Mouse (Mus musculus) naive thymus-derived CD4-positive, alpha-beta T cell, adult 2 months (primary cell): ENCODE data around the gene Cox7a2l.

ENCODE experiments used
- DNase-seq: peaks from one replicate; pipeline ENCODE4 v3.0.0-alpha.2; 2011; ENCODE audit warnings: low read depth

Cox7a2l gene

DNA sequence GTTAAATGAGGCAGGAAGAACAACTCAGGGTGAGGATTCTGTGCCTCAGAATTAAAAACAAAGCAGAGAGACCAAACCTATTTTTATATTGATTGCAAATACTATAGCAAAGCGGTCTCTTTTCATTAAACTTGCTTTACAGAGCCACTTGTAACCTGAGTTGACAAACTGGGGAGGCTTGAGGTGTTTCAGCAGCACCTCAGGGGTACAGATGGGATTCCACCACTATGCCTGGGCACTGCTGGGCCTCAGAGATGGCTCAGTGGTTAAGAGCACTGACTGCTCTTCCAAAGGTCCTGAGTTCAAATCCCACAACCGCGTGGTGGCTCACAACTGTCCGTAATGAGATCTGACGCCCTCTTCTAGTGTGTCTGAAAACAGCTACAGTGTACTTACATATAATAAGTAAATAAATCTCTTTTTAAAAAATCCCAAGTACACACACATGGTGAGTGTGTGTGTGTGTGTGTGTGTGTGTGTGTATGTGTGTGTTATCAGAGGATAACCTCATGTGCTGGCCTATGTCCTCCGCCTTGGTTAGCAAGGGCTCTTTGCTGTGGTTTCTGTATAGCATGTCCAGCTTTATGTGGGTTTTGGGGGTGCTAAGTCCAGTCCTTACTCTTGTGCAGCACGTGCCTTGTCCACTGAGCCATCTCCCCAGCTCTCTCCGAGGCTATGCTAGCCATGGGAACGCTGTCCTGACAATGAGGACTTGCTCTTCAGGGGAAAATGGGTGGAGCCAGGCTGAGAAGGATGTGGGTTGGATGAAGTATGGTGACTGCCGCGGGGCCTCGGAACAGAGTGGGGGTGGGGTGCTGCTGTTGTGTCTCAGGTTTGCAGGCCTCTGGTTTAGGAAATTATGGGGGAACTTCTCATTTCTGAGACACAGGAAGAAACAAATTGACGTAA is 9.7 kb upstream of the Cox7a2l start:
- peak; percentile 88 for DNase-seq

DNA sequence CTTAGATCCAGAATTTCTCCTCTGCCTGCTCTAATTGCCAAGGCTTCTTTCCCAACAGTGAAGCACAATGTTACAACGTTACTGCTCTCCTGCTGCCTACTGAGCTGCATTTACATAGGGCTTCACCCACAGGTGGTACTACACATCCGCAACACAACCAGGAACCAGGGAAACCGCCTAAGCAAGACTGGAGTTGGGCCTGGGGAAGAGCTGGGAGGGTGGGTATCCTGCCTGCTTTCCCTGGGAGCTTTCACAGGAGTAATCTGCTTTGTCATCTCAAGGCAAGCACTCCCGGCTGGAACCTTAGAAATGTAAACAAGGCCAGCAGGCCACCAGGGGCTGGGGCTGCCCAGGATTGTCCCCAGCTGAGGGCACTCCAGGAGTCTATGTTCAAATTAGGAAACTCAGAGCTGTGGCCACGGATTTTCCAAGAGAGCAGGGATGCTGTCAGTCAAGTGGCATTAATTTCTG is 9.0 kb upstream of the Cox7a2l start:
- DNase-seq = peak; percentile 58

DNA sequence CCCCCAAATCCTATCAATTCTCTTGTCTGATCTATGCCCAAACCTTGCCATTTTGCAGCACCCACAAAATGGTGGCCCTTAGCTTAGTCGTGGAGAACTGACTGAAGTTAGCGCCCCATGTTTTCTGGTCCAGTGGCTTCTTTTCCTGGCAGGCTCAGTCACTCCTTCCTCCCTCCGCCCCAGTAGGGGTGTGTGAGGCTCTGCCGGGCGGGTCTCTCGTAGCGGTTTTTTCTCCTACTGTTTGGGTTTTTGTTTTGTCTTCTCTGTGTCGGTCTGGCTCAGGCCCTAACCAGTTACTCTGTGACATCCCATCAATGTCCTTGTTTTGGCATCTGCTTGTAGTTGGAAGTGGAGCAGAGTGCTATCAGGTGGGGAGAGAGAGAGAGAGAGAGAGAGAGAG is 8.5 kb upstream of the Cox7a2l start:
- peak; percentile 50 for DNase-seq

DNA sequence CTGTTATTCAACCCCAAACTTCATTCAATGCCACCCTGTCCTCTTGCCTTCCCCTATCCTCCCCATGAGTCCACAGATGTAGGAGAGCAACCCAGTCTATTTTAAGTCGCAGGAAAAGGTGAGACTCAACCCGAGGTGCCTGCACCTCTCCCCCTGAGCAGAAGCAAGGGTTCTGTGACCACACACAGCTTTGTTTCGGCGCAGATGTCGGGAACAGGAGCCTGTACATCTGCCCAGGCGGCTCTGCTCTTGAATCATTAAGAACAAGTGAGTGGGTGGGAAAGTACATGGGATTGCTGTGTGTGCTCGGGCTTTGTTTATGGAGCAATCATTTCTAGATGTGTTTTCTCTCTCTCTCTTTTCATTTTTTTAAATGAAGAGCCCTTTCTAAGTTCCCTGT is 7.6 kb upstream of the Cox7a2l start:
- DNase-seq = peak; percentile 21

DNA sequence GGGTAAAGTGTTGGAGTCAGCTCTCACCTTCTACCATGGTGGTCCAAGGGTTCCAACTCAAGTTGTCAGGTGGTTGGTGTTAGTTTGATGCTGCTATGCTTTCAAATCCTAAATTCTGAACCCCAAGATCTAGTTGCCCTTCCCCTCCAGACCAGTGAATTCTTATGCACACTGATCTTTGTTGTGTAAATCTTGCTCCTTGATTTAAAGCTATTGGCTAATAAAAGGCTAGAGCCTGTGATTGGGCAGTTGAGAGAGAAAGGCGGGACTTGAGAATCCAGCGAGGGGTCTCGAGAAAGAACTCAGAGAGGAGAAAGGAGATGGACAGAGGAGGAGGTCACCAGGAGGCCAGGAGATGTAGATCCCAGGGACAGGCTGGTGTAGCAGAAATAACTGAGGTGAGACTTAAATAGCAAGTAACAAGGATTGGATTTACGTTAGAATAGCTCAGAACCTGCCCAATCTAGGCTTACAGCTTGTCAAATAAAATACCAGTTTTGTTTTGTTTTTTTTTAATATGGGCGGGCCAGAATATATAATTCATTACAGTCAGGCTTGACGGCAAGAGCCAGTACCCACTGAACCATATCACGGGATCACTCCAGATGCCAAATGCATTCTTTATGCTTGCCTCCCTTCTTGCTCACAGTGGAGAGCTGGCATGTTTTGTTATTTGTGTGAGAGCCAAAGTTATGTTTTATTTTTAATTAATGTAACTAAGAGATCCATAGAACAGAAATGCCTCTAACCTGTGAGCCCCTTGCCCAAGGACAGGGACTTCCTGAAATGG is 5.7 kb upstream of the Cox7a2l start:
- no peak for DNase-seq

DNA sequence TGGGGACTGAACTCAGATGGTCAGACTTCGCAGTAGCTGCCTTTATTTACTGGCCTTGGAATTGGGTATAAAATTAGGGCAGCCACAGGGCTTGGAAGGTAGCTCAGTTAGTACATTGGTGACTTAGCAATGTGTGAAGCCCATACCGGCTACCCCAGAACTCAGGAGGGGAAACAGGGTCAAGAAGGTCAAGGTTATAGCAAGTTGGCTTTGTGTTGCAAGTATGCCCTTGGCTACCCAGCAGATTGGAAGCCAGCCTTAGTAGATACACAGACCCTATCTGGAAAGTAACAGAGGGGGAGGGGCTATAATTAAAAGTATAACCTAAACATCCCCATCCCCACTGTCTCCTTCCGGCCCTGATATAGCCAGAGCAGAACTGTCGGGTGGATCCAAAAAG is 4.8 kb upstream of the Cox7a2l start:
- DNase-seq = no peak

DNA sequence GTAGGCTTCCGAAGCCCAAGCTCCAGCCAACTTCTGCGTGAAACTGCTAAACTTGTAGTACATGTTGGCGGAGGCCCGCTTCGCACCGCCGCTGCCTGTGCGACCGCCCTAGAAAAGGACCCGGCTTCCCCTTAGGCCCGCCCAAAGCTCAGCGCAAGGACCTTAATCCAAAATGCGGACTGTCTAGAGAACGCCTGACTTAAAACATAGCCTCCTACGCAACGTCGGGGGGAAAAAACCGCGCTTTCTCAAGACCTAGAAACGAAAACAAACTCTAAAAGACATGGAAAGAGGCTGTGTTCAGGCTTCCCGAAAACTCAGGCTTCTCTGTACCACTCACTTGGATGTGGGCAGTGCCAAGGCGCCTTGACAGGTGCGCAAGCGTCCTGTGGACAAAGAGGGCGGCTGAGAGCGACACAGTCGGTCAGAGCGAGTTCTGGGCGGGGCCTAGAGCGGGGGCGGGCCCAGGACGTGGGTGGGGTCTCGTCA is 2.9 kb downstream of the Cox7a2l start:
- DNase-seq = peak; percentile 97

DNA sequence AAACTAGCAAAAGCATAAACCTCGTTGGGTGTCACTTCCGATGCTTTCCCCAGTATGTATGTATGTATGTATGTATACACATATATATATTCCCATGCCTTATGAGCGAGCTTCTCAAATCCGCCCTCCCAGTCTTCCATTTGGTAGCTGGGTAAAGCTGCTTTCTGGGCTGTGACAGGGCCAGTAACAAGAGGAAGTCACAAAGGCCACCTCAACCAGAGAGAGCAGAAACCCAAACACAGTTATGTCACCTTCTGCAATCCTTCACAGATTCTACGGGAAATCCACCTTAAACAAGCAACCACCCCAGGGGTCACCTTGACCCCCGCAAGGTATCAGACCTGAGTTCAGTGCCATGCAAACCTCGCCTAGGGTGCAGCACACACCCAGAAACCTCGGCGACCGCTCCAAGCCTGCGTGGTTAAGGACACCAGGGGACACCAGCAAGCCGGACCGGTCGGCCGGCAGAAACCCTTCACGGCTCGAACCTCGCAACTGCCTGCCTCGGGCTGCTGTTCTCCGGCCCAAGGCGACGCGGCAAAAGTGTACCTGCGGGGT is 3.4 kb downstream of the Cox7a2l start:
- no peak for DNase-seq

DNA sequence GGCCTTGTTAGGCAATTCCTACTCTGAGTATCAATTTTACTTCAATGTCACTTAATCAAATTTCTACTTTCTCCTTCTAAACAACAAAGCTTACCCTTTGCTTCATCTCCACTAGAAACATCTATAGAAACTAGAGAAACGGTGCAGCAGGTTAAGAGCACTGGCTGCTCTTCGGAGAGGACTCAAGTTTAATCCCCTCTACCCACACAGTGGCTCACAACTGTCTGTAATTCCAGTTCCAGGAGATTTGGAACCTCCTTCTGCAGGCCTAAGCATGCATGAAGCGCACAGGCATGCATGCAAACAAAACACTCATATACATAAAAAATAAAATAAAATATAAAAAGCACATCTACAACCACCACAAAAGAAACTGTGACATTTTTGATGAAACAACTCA is 5.0 kb downstream of the Cox7a2l start:
- DNase-seq = no peak

DNA sequence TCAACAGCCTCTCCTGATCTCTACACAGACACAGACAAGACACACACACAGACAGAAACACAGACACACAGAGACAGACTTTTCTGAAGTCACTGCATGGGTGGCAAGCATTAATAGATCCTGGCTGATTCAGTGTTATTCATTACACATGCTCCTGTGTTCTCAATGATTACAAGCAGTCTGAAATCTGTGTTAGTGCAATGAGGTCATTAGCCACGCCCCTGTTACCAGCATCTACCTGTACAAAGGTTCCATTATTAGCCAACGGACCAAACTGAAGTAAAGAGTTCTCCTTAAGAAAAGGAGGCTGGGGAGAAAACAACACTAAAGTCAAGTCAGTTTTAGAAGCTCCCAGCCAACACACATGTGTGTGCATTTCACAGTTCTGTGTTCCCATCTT is 13.4 kb downstream of the Cox7a2l start:
- DNase-seq = no peak

DNA sequence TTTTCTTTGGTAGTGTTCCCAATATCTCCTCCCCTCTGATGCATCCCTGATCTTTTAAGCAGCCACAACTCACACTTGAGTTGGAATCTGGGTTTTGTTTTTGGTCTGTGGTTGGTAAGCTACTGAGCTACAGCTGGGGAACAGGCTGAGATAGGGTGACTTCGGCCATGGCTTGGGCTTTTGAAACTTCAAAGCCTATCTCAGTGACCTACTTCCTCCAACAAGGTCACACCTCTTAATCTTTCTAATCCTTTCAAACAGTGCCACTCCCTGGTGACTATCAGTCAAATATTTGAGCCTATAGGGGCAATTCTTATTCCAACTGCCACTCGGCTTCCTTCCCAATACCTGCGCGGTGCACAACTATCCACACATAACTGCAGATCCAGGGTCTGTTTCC is 17.4 kb downstream of the Cox7a2l start:
- no peak for DNase-seq

DNA sequence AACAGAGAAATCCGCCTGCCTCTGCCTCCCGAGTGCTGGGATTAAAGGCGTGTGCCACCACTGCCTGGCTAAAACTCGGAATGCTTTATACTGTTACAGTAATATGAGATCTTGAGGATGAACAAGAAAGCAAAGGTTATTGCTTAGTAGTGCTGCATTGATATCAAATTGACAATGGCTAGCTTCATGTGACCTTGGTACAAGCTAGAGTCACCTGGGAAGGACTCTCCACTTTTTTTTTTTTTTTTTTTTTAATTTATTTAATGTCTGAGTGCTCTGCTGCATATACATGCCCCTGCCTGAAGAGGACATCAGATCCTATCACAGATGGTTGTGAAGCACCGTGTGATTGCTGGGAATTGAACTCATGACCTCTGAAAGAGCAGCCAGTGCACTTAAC is 18.2 kb downstream of the Cox7a2l start:
- no peak for DNase-seq

DNA sequence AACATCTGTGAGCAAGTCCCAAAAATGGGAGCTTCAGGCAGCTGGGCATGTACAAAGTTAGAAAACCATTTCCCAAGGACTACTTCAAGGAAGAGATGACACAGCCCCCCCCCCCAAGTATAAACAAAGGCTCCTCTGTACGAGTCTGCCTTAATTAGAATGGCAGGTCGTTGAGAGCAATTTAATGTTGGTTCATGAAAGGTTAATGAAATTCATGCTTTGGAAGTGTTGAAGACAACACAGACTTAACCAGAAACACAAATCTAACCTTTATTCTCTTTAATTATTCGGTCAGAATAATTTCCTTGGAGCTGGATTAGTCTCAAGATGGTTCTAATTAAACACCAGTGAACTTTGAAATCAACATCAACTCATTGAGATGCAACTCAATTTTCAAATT is 29.4 kb downstream of the Cox7a2l start:
- DNase-seq = no peak

DNA sequence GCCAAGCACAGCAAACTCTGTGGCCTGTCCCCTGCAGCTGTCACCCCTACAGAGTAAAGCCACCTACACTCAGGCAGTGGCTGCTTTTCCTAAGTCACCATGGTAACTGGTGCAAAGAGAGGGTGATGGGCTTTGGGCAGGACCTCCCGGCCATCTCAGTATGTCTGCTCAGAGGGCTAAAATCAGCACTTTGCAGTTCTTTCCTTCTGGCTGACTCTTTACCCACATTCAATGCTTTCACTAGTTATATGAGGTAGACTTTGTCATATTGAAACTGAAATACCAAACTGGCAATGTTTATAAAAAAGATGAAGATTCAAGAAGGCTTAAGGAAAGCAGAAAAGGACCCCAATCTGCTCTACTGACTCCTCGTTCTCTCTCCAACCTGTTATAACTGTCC is 33.3 kb downstream of the Cox7a2l start:
- DNase-seq = no peak

DNA sequence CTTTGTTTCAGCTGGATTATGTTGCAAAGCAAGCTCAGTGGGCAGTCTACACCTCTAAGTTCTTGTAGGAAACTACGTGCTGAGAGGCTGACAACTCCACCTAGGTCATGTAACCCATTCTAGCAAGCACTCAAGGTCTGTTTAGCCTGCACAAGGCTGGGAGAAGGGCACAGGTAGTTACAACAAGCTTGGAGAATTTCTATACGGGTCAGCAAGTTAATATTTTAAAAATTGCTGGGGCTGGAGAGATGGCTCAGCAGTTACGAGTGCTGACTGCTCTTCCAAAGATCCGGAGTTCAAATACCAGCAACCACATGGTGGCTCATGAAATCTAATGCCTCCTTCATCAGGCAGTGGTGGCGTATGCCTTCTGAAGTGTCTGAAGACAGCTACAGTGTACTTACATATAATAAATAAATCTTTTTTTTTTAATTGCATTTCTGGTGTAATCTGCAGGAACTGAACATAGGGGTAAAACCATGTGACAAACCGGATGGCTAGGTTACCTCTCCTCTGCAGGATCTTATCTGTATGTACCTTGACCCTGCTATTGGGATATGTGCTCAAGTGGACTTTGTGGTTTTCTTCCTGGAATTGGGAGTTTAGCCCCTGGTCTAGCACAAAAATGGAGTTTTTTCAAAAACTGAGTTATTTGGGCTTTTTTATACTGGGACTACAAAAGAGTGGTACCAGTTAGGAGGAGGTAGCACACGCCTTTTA is 34.2 kb downstream of the Cox7a2l start:
- no peak for DNase-seq

DNA sequence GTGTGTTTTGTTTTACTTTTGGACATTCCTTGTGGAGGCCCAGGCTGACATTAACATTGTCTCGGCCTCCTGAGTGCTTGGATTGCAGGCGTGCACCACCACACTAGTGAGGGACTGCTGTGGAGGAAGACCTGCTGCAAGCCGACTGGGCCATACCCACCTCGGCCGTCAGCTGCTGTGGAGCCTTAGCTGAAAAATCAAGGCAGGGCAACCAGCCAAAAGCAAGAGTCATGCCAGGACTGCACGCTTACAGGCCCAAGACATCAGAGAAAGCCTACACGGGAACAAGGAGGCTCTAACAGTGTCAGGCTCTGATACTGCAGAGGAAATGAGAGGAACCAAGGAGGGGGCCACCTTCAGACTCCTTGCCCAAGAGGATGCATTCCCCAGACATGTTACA is 35.6 kb downstream of the Cox7a2l start:
- no peak for DNase-seq

DNA sequence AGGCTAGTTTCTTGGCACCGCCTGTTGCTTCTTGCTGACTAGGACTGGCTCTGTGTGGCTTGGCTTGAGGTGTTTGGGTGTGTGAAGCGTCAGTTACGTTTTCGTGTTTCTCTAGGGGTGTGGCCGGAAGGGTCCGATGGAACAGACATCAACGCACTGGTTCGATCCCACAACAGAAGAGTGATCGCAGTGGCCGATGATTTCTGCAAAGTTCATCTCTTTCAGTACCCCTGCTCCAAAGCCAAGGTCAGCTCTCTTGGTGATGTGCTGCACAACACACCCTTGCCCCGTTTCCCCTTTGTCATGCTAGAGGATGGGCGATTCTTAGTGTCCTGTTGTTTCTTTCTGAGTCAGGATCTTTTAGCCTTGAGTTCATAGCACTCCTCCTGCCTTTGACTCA is 40.0 kb downstream of the Cox7a2l start:
- DNase-seq = no peak

DNA sequence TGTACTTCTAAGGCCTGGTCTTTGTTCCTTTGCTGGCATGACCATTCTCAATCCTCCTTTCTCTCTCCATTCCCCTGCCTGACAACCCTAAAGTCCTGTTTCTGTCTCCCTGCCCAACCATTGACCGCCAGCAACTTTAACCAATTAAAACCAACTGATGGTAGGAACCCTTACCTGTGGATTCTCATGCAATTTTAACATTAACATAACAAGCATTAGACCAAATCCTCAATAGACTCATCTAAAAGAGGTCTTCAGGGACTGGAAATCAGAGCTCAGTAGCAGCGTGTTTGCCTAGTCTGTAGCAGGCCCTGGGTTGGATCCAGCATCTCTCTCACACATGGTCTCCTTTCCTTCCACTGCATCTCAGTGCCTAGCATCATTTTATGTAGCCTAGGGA is 47.5 kb downstream of the Cox7a2l start:
- no peak for DNase-seq

DNA sequence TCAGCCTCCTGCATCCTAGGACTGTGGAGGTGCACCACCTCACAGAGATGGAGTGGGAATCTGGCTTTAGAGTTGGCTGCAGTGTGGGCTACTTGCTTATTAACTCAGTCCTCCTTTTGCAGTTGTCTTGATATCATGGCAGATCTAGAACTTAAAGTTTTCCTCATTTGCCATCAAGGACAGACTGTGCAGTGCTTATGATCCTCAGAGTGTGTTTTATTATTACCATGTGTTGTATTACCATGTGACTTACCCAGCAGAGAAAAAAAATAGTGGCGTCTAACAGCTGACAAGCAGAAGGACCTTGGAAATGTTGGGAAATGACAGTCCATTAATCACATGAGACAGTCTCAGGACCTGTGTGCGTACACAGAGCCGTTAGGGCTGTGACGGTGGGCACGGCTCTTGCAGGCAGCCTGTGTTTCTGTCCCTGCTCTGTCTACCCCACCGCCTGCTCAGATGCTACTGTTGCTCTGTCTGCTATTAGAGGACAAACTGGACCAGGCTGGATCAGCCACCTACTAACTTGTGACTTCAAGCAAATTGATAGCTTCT is 50.4 kb downstream of the Cox7a2l start:
- no peak for DNase-seq

DNA sequence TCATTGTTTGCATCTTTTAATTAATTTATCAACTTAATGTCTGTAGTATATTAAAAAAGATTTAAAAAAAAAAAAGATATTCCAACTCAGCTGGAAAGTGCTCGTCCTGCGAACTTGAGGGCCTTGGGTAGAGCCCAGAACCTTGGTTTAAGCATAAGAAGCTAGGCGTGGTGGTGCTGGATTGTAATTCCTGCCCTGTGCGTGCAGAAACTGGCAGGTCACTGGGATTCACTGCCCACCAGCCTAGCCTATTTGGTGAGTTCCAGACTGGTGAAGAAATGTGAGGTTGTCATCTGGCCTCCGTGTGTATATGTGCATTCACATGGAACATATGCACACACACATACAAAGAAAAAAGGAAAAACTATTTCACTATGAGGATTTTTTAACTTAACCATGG is 51.2 kb downstream of the Cox7a2l start:
- no peak for DNase-seq

DNA sequence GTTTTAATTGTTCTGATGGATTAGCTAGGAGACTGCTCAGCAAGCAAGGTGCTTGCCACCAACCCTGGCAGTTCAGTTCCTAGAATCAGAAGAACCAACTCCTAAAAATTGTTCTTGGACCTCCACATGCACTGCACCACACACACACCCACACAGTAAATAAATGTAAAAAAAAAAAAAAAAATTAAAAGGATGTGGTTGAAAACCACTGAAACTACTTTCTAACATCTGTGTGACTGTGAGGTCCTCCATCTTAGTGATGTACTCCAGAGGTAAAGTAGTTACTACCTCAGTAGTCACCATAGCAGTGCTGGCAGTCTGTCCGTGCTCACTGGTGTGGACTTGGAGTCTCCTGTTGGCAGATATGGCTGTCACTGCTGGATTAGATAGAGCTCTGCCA is 59.9 kb downstream of the Cox7a2l start:
- DNase-seq = peak; percentile 53

DNA sequence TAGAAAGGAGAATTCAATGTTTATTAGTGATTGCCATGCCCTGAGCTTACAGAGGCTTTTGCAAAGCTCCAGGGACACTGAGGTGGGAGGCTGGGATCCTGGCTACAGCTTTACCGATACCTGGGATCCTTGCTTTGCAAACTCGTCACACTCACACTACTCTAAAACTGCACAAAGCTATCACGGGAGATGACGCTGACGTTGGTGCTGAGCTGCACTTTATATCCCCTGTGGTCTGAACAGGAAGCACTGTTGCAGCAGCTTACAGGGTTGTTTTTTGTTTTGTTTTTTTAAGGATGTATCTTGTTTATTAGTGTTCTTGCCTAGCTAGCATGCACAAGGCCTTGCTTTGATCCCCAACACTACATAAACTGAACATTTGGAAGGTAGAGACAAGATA is 63.5 kb downstream of the Cox7a2l start:
- DNase-seq = peak; percentile 50
